Mouse (Mus musculus) erythroblast, embryonic 14.5 days (primary cell): ENCODE data around the gene Pkp2.
"Not testable (repeated sequence)": the region's sequence is repeated elsewhere in the genome, so short reads cannot be mapped to it uniquely, and the experiment has no call there.

Experiments
- GATA1 ChIP-seq: IDR thresholded peaks from 2 replicates; pipeline ENCODE4 v1.6.1; 2012; ENCODE audit warnings: low read length, inconsistent platforms, mixed read lengths
- TAL1 ChIP-seq: IDR thresholded peaks from 3 replicates; pipeline ENCODE4 v1.6.1; 2012; ENCODE audit warnings: low read length, inconsistent platforms, mixed read lengths

- TF ChIP-seq TAL1, GATA1: not testable (repeated sequence)
Measured at GRCm38 (mm10) chr16:16201991-16202390, 11.1 kb upstream of the Pkp2 start.
